Mouse (Mus musculus): ENCODE data around the gene Rpap3.

The Rpap3 gene

DNA sequence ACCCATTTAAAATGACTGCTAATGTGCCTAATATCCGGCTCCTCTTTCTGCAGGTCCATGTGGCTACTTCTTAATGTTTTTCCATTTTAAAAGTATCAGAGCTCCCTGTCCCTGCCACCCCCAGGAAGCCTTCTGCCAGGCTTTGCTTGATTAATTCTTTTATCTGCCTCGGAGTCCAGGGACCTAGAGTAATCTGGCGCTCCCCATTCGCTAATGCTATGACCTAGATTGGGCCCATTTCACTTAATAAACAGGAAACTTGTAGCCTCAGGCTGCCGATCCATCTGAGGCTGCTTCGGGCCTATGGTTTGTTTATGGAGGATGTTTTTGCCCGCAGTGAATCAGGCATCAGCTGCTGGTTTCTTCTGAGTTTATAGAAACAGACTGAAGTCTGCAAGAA lies 59.2 kb downstream of the Rpap3 start:
- DNase-seq (ENCODE audit: extremely low spot score): no peak

- DNase-seq (ENCODE audit: extremely low spot score): no peak
These were observed 61.6 kb downstream of the Rpap3 start for GRCm38 (mm10) chr15:97643986-97644385.
